Mouse (Mus musculus) neural tube, embryonic 14.5 days (tissue): ENCODE measurements around the gene Ptges. TPM values are rescaled to one million over a fixed set of nuclear protein-coding genes. Genes with fewer than 3 reads are reported as not detected.

Experiments
- ATAC-seq: fragments of 200-750 bp; cut with Nextera tagmentation; 2 replicates; pipeline ENCODE4 v1.8.0; 2017; ENCODE audit warnings: low read depth, mild to moderate bottlenecking, moderate TSS enrichment, moderate library complexity
- H3K27ac ChIP-seq: fragments of 300-500 bp; sonication (generic); 2 replicates; pipeline ENCODE4 v1.5.1; 2014; ENCODE audit warnings: low read depth, mild to moderate bottlenecking, control low read depth, low read length, moderate library complexity, mixed read lengths
- H3K27me3 ChIP-seq: fragments of 300-500 bp; sonication (generic); 2 replicates; pipeline ENCODE4 v1.6.1; 2014; ENCODE audit warnings: low read length; ENCODE audit not compliant: control insufficient read depth, insufficient read depth
- H3K36me3 ChIP-seq: fragments of 300-500 bp; sonication (generic); 2 replicates; pipeline ENCODE4 v1.6.1; 2014; ENCODE audit warnings: low read length, mixed read lengths; ENCODE audit not compliant: control insufficient read depth, insufficient read depth
- H3K4me1 ChIP-seq: fragments of 300-500 bp; sonication (generic); 2 replicates; pipeline ENCODE4 v1.6.1; 2014; ENCODE audit warnings: low read length; ENCODE audit not compliant: control insufficient read depth, insufficient read depth
- H3K4me2 ChIP-seq: fragments of 300-500 bp; sonication (generic); 2 replicates; pipeline ENCODE4 v1.6.1; 2014; ENCODE audit warnings: mild to moderate bottlenecking, low read depth, low read length, control low read depth
- H3K4me3 ChIP-seq: fragments of 300-500 bp; sonication (generic); 2 replicates; pipeline ENCODE4 v1.5.1; 2014; ENCODE audit warnings: low read depth, low read length, control low read depth, mixed read lengths
- H3K9ac ChIP-seq: fragments of 300-500 bp; sonication (generic); replicated peaks from 2 replicates; pipeline ENCODE4 v1.6.1; 2014; ENCODE audit warnings: low read depth, mild to moderate bottlenecking, control low read depth, low read length, mixed read lengths
- H3K9me3 ChIP-seq: fragments of 300-500 bp; sonication (generic); 2 replicates; pipeline ENCODE4 v1.6.1; 2016; ENCODE audit warnings: low read length; ENCODE audit not compliant: control insufficient read depth
- WGBS: fragments of 180-500 bp; shearing (Covaris S2); extraction: QIAGEN DNeasy Blood & Tissue Kit; methylation state at CpG from one replicate; pipeline ENCODE4 v1.1.7; 2014; 5-methylcytosine and 5-hydroxymethylcytosine counted together
- polyA plus RNA-seq: library from polyadenylated mRNA; unstranded; fragments of >200 nt; fragmentation: Nextera tagmentation; extraction: Ambion mirVana; gene quantifications from 2 replicates; pipeline ENCODE4 v1.2.1, GENCODE M21; 2014

Ptges gene
- polyA plus RNA-seq, 1 experiment from 2014 or later = 1.6 TPM

DNA sequence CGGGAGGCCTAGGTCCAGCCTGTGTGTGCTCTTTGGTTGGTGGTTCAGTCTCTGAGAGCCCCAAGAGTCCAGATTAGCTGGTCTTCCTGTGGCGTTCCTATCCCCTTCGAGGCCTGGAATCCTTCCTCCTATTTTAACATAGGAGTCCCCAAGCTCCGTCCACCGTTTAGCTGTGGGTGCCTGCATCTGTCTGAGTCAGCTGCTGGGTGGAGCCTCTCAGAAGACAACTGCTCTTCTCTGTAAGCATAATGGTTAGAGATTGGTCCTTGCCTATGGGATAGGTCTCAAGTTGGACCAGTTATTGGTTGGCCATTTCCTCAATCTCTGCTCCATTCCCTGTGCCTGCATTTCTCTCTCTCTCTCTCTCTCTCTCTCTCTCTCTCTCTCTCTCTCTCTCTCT, 69.9 kb downstream of the Ptges start:
- Histone ChIP-seq H3K4me3 (no peak overlapping the region), H3K4me2 (no peak overlapping the region), H3K9me3 (no peaks in the 10 kb centered on the region), H3K27me3 (peaks cover 5% of the 10 kb centered on the region; the same call in 1 of the 2 replicates), H3K9ac (no peak overlapping the region), H3K27ac (no peak overlapping the region), H3K4me1 (no peaks in the 10 kb centered on the region), H3K36me3 (no peaks in the 10 kb centered on the region)
- 79% methylated on average over 5 of the region's 5 CpGs for WGBS
- no peak for ATAC-seq

DNA sequence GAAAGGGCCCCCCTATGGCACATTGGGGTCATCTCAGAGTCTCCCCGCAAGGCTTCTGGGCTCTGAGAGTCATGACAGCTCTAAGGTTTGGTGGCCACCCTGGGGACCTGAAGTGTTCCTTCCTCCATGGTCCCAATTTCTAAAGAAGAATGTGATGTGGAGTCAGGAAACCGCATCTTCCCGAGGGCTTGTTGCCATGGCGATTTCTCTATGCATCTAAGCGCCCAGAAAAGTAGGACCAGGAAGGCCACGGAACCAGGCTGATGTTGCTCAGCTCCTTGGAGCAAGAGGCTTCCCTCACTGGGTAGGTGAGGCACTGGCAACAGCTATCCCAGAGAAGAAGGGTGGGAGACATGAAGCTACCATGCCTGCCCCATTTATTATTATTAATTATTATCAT, 72.6 kb downstream of the Ptges start:
- H3K9me3 ChIP-seq = no peaks in the 10 kb centered on the region
- ATAC-seq = no peak
- H3K4me2 ChIP-seq = no peak overlapping the region
- no peak overlapping the region for H3K9ac ChIP-seq
- H3K27ac ChIP-seq = no peak overlapping the region
- H3K27me3 ChIP-seq = no peaks in the 10 kb centered on the region
- no peak overlapping the region for H3K4me3 ChIP-seq
- 0 out of 2 replicates have a peak, but pooled peaks cover 3% of the 10 kb centered on the region for H3K4me1 ChIP-seq
- H3K36me3 ChIP-seq = no peaks in the 10 kb centered on the region
- 63% methylated on average over 6 of the region's 6 CpGs for WGBS

DNA sequence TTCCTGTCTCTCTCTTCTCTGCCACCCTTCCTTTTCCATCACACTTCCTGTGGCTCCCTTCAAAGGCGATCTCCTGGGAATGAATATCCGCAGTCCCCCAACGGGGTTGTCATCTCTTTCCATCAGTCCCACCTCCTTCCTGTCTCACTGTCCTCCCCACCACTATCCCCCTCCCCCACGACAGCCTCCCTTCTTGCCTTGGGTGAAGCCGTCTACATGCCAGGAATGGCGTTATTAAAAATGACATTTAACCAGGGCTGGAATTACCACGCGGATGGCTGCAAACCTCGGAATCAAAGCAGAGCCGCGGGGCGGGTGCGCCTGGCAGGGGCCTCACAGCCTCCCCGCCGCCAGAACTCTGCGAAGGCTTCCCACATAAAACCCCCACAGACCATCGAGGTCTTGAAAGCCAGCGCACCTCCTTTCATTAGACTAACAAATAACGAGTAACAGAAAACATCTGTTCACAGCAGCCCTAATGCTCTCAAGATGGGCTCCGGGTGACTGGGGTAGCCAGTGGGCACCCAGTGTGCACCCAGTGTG, 76.8 kb downstream of the Ptges start:
- Histone ChIP-seq H3K27me3 (no peaks in the 10 kb centered on the region), H3K9ac (no peak overlapping the region), H3K9me3 (no peaks in the 10 kb centered on the region), H3K36me3 (no peaks in the 10 kb centered on the region), H3K27ac (no peak overlapping the region), H3K4me1 (0 out of 2 replicates have a peak, but pooled peaks cover 3% of the 10 kb centered on the region), H3K4me3 (no peak overlapping the region), H3K4me2 (no peak overlapping the region)
- ATAC-seq = no peak
- WGBS = 31% methylated on average over 20 of the region's 20 CpGs

DNA sequence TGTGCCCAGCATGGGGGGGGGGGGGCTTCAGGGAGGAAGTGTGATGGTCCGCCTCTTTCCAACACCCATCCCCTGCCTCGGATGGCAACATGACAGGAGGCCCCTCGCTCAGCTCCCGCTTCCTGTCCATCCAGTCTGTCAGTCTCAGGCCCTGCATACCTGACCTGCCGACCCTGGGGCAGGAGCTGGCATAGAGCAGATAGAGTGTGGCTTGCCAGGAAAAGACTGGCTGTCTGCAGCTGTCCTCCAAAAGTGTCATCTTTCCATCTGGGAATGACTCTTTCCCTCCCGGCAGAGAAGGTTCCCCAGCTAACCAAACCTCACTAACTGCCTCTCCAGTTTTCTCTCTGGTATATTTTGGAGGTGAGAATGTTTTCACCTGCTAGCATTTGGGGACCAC, 79.1 kb downstream of the Ptges start:
- ATAC-seq = no peak
- Histone ChIP-seq H3K36me3 (no peaks in the 10 kb centered on the region), H3K4me1 (0 out of 2 replicates have a peak, but pooled peaks cover 3% of the 10 kb centered on the region), H3K9ac (no peak overlapping the region), H3K27ac (no peak overlapping the region), H3K4me2 (no peak overlapping the region), H3K9me3 (no peaks in the 10 kb centered on the region), H3K27me3 (peaks cover 11% of the 10 kb centered on the region), H3K4me3 (no peak overlapping the region)
- 75% methylated on average over 6 of the region's 6 CpGs for WGBS

DNA sequence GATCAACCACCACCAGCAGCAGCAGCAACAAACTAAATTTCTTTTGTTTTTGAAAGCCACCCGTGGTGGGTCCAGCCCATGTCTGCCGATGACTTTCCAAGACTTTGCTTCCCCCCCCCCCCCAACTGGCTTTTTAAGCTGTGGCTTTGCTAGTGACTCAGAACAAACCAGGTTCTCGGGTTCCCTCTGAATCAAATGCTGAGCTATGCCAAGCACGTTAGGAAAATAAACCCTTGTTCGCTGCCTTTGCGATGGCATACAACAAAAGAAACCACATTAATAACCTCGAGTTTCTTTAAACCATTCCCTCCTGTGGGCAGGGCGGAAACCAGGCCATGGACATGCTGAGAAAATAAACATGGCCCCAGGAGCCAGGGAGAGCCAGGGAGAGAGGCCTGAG, 81.5 kb downstream of the Ptges start:
- Histone ChIP-seq H3K4me2 (no peak overlapping the region), H3K9ac (no peak overlapping the region), H3K9me3 (no peaks in the 10 kb centered on the region), H3K4me3 (no peak overlapping the region), H3K36me3 (no peaks in the 10 kb centered on the region), H3K4me1 (peaks cover 6% of the 10 kb centered on the region; the same call in 1 of the 2 replicates), H3K27me3 (peaks cover 29% of the 10 kb centered on the region), H3K27ac (no peak overlapping the region)
- ATAC-seq = no peak
- 59% methylated on average over 8 of the region's 8 CpGs for WGBS

DNA sequence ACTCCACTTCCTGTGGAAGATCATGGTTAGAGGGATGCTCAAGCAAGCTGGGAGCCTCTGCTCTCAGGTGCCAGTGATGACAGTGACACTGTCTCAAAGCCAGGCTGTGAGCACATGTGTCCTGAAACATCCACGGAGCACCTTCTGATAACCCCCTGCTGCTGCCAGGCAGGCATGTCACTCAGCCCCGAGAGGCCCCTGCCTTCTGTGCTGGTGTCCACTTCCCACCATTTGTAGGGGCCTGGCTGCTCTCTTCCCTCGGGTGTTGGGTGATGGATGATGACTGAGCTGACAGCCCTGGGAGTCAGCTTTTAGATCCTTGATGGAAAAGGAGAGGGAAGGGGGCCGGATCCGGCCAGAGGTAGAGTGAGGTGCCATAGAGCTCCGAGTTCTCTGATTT, 82.9 kb downstream of the Ptges start:
- Histone ChIP-seq H3K4me1 (peaks cover 3% of the 10 kb centered on the region; the same call in 1 of the 2 replicates), H3K27ac (no peak overlapping the region), H3K4me3 (no peak overlapping the region), H3K9me3 (no peaks in the 10 kb centered on the region), H3K9ac (no peak overlapping the region), H3K27me3 (peaks cover 31% of the 10 kb centered on the region), H3K36me3 (no peaks in the 10 kb centered on the region), H3K4me2 (no peak overlapping the region)
- no peak for ATAC-seq
- WGBS = 38% methylated on average over 6 of the region's 6 CpGs

DNA sequence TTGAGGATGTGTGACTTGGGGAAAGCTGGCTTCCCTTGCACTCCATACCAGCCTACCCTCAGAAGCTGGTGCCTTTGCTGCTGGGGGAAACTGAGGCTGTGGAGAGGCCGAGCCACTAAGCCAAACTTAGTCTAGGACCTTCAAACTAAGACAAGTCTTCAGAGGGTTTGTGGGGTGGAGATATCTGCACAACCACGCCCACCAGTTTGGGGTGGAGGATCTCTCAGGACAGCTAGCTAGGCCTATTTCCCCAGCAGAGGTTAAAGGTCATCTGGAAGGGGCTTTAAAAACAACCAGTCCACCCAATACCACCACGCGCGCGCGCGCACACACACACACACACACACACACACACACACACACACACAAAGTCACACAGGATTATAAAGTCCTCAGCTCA, 83.4 kb downstream of the Ptges start:
- 0 out of 2 replicates have a peak overlapping the region, but pooled peaks have one; percentile 62 for H3K4me2 ChIP-seq
- H3K4me3 ChIP-seq = no peak overlapping the region
- no peaks in the 10 kb centered on the region for H3K9me3 ChIP-seq
- 81% methylated on average over 8 of the region's 8 CpGs for WGBS
- H3K36me3 ChIP-seq = no peaks in the 10 kb centered on the region
- H3K9ac ChIP-seq = no peak overlapping the region
- peaks cover 31% of the 10 kb centered on the region for H3K27me3 ChIP-seq
- ATAC-seq = no peak
- H3K4me1 ChIP-seq = peaks cover 3% of the 10 kb centered on the region; the same call in 1 of the 2 replicates
- no peak overlapping the region for H3K27ac ChIP-seq

DNA sequence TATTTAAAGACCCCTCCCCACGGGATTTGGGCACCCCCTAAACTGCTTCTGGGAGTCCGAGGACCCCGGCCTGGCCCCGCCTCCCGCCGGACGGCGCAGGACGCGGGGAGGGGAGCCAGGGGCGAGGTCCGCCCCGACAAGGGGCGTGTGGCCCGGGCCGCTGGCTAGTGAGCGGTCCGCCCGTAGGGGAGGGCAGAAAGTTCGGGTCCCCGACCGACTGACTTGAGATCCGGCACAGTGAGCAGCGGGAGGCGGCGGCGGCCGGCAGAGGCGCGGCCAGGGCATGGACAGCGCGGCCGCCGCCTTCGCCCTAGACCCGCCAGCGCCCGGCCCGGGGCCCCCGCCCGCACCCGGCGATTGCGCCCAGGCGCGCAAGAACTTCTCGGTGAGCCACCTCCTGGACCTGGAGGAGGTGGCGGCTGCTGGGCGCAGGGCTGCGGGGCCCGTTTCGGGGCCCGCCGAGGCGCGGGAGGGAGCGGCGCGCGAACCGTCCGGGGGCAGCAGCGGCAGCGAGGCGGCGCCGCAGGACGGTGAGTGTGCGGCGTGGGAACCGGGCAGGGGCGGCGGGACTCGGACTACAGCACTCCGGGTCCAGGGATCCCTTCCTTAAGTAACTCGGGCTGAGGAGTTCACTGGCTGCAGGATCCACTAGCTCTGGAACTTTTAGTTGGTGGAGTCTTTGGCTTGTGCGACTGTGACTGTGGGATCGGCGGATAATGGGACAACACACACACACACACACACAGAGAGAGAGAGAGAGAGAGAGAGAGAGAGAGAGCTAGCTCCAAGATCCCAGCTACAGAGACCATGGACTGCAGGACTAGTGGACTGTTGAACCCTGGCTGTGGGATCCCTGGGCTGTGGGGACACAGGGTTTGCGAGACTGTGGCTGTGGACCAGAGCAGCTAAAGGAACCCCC, 84.3 kb downstream of the Ptges start:
- 1% methylated on average over 78 of the region's 80 CpGs for WGBS
- no peak overlapping the region for H3K27ac ChIP-seq
- ATAC-seq = no peak
- H3K4me3 ChIP-seq = peak overlapping the region; percentile 37
- H3K27me3 ChIP-seq = peaks cover 31% of the 10 kb centered on the region
- no peaks in the 10 kb centered on the region for H3K9me3 ChIP-seq
- no peaks in the 10 kb centered on the region for H3K36me3 ChIP-seq
- 0 out of 2 replicates have a peak overlapping the region, but pooled peaks have one; percentile 13 for H3K9ac ChIP-seq
- H3K4me1 ChIP-seq = peaks cover 3% of the 10 kb centered on the region; the same call in 1 of the 2 replicates
- H3K4me2 ChIP-seq = peak overlapping the region; percentile 62

DNA sequence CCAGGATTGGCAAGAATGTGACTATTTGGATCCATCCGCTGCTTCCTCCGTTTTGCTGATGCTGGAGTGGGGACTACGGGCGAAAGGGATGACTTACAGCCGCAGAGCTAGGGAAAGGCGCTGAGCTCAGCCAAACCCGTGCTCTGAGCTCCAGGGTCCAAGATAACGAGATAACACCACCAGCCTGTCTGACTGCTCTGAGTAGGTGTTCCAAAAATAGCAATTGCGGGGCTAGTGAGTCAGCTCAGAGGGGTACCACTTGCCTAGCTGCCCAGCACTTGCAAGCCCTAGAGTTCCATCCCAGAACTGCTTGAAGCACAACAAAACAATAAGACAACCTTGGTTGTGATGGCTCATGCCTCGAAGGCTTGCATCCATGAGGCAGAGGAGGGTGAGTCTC, 87.0 kb downstream of the Ptges start:
- no peak overlapping the region for H3K4me3 ChIP-seq
- H3K27me3 ChIP-seq = peaks cover 31% of the 10 kb centered on the region
- no peaks in the 10 kb centered on the region for H3K36me3 ChIP-seq
- ATAC-seq = no peak
- H3K9ac ChIP-seq = no peak overlapping the region
- H3K4me2 ChIP-seq = no peak overlapping the region
- 57% methylated on average over 10 of the region's 10 CpGs for WGBS
- no peak overlapping the region for H3K27ac ChIP-seq
- H3K9me3 ChIP-seq = no peaks in the 10 kb centered on the region
- peaks cover 3% of the 10 kb centered on the region; the same call in 1 of the 2 replicates for H3K4me1 ChIP-seq
